Mouse (Mus musculus): Measurements from ENCODE around the gene Hist1h2ao. TPM values are rescaled to one million over a fixed set of nuclear protein-coding genes. Genes with fewer than 3 reads are reported as not detected.

Hist1h2ao gene
- polyA plus RNA-seq, 1 experiment from 2014 or later, result not detected

DNA sequence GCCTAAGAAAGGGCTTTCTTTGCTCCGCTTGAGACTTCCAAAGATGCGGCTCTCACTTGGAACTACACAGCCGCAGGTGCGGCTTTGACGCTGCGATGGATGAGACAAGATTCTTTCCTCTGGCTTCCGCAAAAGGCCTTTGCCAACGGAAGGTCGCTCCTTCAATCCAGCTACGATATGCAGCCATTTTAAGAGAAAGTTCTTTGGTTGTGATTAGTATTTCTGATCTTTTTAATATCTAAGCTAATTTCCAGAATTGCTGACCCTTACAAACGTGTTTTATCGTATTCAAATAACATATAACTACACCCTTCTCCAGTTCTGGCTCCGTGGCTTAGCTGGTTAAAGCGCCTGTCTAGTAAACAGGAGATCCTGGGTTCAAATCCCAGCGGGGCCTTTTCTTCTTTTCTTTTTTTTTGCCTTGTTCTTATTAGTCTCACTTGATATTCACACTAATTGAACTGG lies 45.5 kb downstream of the Hist1h2ao start:
- ATAC-seq (ENCODE audit: low FRiP score, low TSS enrichment), result no peak
- Histone ChIP-seq H3K4me3 (replicated peaks; ENCODE audit: low read depth, low read length) (peak overlapping the region; percentile 36), H3K4me1 (ENCODE audit: control insufficient read depth, insufficient read depth, low read length) (no peaks in the 10 kb centered on the region), H3K27me3 (ENCODE audit: control insufficient read depth, insufficient read depth, low read length) (no peaks in the 10 kb centered on the region), H3K36me3 (ENCODE audit: control insufficient read depth, insufficient read depth, low read length) (no peaks in the 10 kb centered on the region), H3K27ac (replicated peaks; ENCODE audit: low read depth, low read length) (no peak overlapping the region), H3K9ac (replicated peaks; ENCODE audit: low read length) (peak overlapping the region; percentile 49), H3K9me3 (ENCODE audit: control insufficient read depth, low read length) (no peaks in the 10 kb centered on the region), H3K4me2 (ENCODE audit: low read length) (peak overlapping the region; percentile 49)
- WGBS, result under 1% methylated on average over 15 of the region's 15 CpGs
- DNase-seq, result peak; percentile 80

Small RNA genes lying within 50 kb of the gene (microRNA-seq; reads per million reads assigned to microRNA genes)
- gene Gm19658, result not detected
- gene Gm44346, result not detected
- not detected for gene Gm44466

Other genes starting within 250 kb of the Hist1h2ao start
- gene Olfr1364, start 228.7 kb upstream of the Hist1h2ao start, polyA plus RNA-seq (2014; fragmentation: Nextera tagmentation; extraction: Ambion mirVana), result not detected in 2 replicates
- gene Olfr1362, start 196.4 kb upstream of the Hist1h2ao start, polyA plus RNA-seq (2014; fragmentation: Nextera tagmentation; extraction: Ambion mirVana), result not detected in 2 replicates
- not detected in 2 replicates for gene Olfr11, start 167.9 kb upstream of the Hist1h2ao start, polyA plus RNA-seq (2014; fragmentation: Nextera tagmentation; extraction: Ambion mirVana)
- gene Olfr1361, start 147.1 kb upstream of the Hist1h2ao start, polyA plus RNA-seq (2014; fragmentation: Nextera tagmentation; extraction: Ambion mirVana), result not detected in 2 replicates
- not detected in 2 replicates for gene Olfr1360, start 133.1 kb upstream of the Hist1h2ao start, polyA plus RNA-seq (2014; fragmentation: Nextera tagmentation; extraction: Ambion mirVana)
- not detected in 2 replicates for gene Olfr1359, start 112.4 kb upstream of the Hist1h2ao start, polyA plus RNA-seq (2014; fragmentation: Nextera tagmentation; extraction: Ambion mirVana)
- 1.2 TPM in 1 of 2 replicates, not detected in the other for gene Hist1h2bl, start 94.3 kb upstream of the Hist1h2ao start, polyA plus RNA-seq (2014; fragmentation: Nextera tagmentation; extraction: Ambion mirVana)
- gene Hist1h2ai, start 94.0 kb upstream of the Hist1h2ao start, polyA plus RNA-seq (2014; fragmentation: Nextera tagmentation; extraction: Ambion mirVana), result 13.6 and 22.1 TPM in 2 replicates
- gene Hist1h3h, start 92.8 kb upstream of the Hist1h2ao start, polyA plus RNA-seq (2014; fragmentation: Nextera tagmentation; extraction: Ambion mirVana), result 2.9 and 6.0 TPM in 2 replicates
- 1.1 and 1.4 TPM in 2 replicates for gene Hist1h2bm, start 88.4 kb upstream of the Hist1h2ao start, polyA plus RNA-seq (2014; fragmentation: Nextera tagmentation; extraction: Ambion mirVana)
- 0.66 TPM in 2 replicates for gene Hist1h4j, start 75.4 kb upstream of the Hist1h2ao start, polyA plus RNA-seq (2014; fragmentation: Nextera tagmentation; extraction: Ambion mirVana)
- 2.3 TPM in 1 of 2 replicates, not detected in the other for gene Hist1h4k, start 60.0 kb upstream of the Hist1h2ao start, polyA plus RNA-seq (2014; fragmentation: Nextera tagmentation; extraction: Ambion mirVana)
- 2.4 and 4.4 TPM in 2 replicates for gene Hist1h2ak, start 56.6 kb upstream of the Hist1h2ao start, polyA plus RNA-seq (2014; fragmentation: Nextera tagmentation; extraction: Ambion mirVana)
- gene Hist1h2bn, start 56.3 kb upstream of the Hist1h2ao start, polyA plus RNA-seq (2014; fragmentation: Nextera tagmentation; extraction: Ambion mirVana), result 1.0 and 1.6 TPM in 2 replicates
- 1.8 and 4.0 TPM in 2 replicates for gene Hist1h1b, start 29.8 kb upstream of the Hist1h2ao start, polyA plus RNA-seq (2014; fragmentation: Nextera tagmentation; extraction: Ambion mirVana)
- gene Hist1h3i, start 27.1 kb upstream of the Hist1h2ao start, polyA plus RNA-seq (2014; fragmentation: Nextera tagmentation; extraction: Ambion mirVana), result 49.4 and 58.4 TPM in 2 replicates
- gene Hist1h2an, start 23.2 kb upstream of the Hist1h2ao start, polyA plus RNA-seq (2014; fragmentation: Nextera tagmentation; extraction: Ambion mirVana), result 3.1 TPM in 1 of 2 replicates, not detected in the other
- gene Hist1h2bp, start 23.0 kb upstream of the Hist1h2ao start, polyA plus RNA-seq (2014; fragmentation: Nextera tagmentation; extraction: Ambion mirVana), result not detected in 2 replicates
- gene Hist1h2bq, start 268 bp upstream of the Hist1h2ao start, polyA plus RNA-seq (2014; fragmentation: Nextera tagmentation; extraction: Ambion mirVana), result 4.2 and 4.5 TPM in 2 replicates
- not detected in 2 replicates for gene Hist1h4m, start 1.3 kb downstream of the Hist1h2ao start, polyA plus RNA-seq (2014; fragmentation: Nextera tagmentation; extraction: Ambion mirVana)
- gene Hist1h4n, start 21.7 kb downstream of the Hist1h2ao start, polyA plus RNA-seq (2014; fragmentation: Nextera tagmentation; extraction: Ambion mirVana), result 5.7 and 9.6 TPM in 2 replicates
- gene Hist1h2ap, start 23.0 kb downstream of the Hist1h2ao start, polyA plus RNA-seq (2014; fragmentation: Nextera tagmentation; extraction: Ambion mirVana), result 613 and 855 TPM in 2 replicates
- 4.0 and 4.1 TPM in 2 replicates for gene Hist1h2br, start 23.3 kb downstream of the Hist1h2ao start, polyA plus RNA-seq (2014; fragmentation: Nextera tagmentation; extraction: Ambion mirVana)
- gene Zfp184, start 134.6 kb downstream of the Hist1h2ao start, polyA plus RNA-seq (2014; fragmentation: Nextera tagmentation; extraction: Ambion mirVana), result 16.8 and 18.2 TPM in 2 replicates
- gene Pom121l2, start 170.7 kb downstream of the Hist1h2ao start, polyA plus RNA-seq (2014; fragmentation: Nextera tagmentation; extraction: Ambion mirVana), result not detected in 2 replicates
- gene Prss16, start 199.3 kb downstream of the Hist1h2ao start, polyA plus RNA-seq (2014; fragmentation: Nextera tagmentation; extraction: Ambion mirVana), result not detected in 2 replicates
- gene Hist1h2ah, start 225.1 kb downstream of the Hist1h2ao start, polyA plus RNA-seq (2014; fragmentation: Nextera tagmentation; extraction: Ambion mirVana), result not detected in 2 replicates
- 0.86 and 1.1 TPM in 2 replicates for gene Hist1h2bk, start 225.4 kb downstream of the Hist1h2ao start, polyA plus RNA-seq (2014; fragmentation: Nextera tagmentation; extraction: Ambion mirVana)
- 6.6 and 6.8 TPM in 2 replicates for gene Hist1h4i, start 230.9 kb downstream of the Hist1h2ao start, polyA plus RNA-seq (2014; fragmentation: Nextera tagmentation; extraction: Ambion mirVana)
- gene Hist1h2ag, start 232.5 kb downstream of the Hist1h2ao start, polyA plus RNA-seq (2014; fragmentation: Nextera tagmentation; extraction: Ambion mirVana), result 9.4 and 11.7 TPM in 2 replicates
- gene Hist1h2bj, start 232.7 kb downstream of the Hist1h2ao start, polyA plus RNA-seq (2014; fragmentation: Nextera tagmentation; extraction: Ambion mirVana), result 4.1 and 7.9 TPM in 2 replicates